Mouse (Mus musculus) adrenal gland, postnatal 25 days (tissue): ENCODE measurements at regions not wholly inside any gene's neighbourhood (a gene's known extent, or its start where the extent isn't known, plus 50 kb on each side); places are given as distances from the start of the nearest gene placed in this dataset.

Experiments
- DNase-seq: peaks from one replicate; pipeline ENCODE4 v3.0.0; 2021; ENCODE audit warnings: mixed read lengths

GRCm38 (mm10) chr11:20985771-20986170 lies 105.3 kb upstream of the Peli1 start:
- no peak for DNase-seq

- no peak for DNase-seq
Observed at GRCm38 (mm10) chr11:20987171-20987815, 103.8 kb upstream of the Peli1 start.

GRCm38 (mm10) chr11:20987841-20988251 lies 103.2 kb upstream of the Peli1 start:
- no peak for DNase-seq

DNA sequence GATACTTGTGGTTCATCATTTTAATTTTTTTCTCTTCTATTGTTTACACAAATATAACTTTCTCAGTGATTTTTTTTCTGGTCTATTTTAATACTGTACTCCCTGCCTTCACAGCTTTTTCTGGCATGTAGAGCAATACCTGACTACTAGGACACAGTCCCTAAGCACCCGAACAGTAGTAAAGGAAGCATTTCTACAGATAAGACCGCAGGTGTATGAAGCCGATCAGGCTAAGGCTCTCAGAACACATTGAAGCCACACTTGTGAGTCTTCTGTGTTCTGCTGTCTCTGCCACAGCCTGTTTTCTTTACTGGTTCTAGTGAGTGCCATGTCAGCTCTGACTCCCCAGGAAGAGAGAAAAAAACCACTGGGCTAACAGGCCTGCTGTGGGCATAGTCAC lies 102.2 kb upstream of the Peli1 start:
- no peak for DNase-seq

DNA sequence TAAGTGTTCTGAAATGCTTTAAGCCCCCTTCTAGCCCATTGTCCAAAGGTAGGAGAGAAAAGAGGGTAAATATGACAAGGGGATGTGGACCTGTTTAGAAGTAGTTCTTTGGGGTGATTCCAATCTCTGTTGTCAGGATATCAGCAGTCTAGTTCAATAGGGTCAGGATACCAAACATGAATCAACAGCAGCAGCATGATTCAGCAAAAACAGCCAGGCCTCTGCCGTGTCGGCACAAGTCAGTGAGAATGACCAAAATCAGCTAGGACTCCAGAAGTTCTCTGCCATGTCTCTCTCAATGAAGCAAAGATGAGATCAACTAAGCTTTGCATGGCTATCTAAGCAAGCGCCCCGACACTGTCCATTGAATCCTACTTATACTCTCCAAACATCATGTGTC lies 97.5 kb upstream of the Peli1 start:
- DNase-seq = no peak

GRCm38 (mm10) chr11:21001400-21001799 lies 89.7 kb upstream of the Peli1 start:
- no peak for DNase-seq

DNA sequence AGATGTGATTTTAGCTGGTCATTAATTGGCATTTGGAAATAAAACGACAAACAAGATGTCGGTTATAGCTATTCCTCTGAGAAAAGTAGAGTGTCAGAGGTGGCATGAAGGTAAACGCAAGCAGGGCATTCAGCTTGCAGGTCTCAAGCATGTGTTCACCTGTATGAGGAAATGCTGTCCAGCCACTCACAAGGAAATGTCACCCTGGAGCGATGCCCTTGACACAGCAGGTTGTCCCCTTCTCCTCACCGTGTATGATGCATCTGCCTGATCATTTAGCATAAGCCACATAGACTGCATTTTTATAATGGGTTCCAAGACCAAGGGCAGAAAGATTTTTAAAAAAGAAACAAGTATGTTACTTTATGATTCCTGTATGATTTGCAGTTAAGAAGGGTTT lies 83.9 kb upstream of the Peli1 start:
- no peak for DNase-seq

DNA sequence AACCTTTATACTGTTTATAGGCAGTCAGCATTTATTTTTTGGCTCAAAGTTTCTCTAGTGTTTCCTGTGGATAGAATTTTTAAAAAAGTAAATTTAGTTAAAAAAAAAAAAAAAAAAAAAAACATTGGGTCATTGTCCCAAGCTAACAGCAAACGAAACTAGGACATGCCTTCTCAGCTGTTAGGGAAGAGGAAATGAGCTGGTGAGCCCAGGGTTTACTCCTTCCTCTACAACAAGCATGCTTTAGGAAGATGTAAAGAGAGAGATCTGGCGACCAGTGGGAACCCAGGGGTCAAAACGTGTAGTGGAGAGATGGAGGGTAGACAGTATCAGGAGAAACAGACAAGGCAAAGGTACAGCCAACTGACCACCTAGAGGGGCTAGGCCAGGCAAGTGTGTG lies 81.6 kb upstream of the Peli1 start:
- no peak for DNase-seq

GRCm38 (mm10) chr11:21010867-21011266 lies 80.2 kb upstream of the Peli1 start:
- no peak for DNase-seq

DNA sequence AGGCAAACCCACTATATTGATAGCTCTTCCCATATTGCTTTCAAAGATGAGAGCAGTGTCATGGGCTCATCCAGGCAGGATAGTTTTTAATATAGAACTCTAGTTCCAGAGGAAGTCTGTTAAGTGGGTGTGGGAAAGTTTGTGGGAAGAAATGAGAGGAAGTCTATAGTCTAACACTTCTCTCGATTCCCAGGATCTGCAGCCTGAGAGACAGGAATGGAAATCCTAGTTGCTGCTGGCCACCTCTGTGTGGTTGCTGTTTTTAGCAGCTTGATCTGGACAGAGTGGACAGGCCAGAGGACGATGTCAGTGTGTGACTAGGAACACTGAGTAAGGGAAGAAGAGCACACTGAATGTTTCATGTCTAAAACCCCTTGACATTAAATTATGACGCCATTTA lies 76.8 kb upstream of the Peli1 start:
- no peak for DNase-seq

DNA sequence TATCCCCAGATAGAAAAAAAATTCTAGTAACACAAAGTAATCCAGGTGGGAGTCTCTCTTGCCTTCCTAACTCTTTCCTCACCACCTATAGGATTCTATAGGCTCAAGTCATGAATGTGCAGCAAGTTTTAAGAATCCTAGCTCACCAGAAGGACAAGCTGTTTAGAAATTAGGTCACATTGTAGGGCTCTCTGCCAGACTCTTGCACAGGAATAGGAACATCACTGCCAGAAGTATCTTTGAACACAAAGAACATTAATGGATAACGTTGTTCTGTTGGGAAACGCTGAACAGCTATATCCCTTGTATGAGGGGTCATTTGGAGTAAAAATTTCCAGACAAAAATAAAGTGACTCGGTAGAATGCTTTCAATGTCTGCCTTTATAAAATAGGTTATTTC lies 75.6 kb upstream of the Peli1 start:
- no peak for DNase-seq

DNA sequence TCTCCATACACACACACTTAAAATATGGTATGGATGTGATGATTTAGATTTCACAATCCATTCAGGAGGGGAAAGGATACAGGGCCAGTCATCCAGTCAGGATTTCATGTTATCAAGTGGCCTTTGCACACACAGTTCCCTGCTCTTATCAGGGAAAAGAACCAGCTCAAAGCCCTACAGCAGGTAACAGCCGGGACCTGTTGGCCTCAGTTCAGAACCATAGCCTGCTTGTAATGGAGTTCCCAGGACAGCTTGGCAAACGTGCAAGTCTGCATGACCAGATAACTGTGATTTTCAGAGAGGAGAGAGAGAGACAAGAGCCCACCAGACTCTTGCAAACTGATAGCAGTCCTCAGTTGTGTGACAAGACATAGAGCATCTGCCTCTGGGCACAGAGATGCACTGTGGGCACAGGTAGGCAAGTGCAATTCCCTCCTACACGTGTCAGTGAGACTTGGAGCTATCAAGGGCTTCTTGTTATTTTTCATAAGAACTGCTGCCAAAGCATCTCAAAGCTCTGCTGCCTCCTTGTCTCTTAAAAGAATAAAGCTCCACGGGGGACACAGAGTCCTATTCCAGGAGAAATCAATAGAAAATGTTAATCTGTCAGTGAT lies 74.9 kb upstream of the Peli1 start:
- DNase-seq = no peak

DNA sequence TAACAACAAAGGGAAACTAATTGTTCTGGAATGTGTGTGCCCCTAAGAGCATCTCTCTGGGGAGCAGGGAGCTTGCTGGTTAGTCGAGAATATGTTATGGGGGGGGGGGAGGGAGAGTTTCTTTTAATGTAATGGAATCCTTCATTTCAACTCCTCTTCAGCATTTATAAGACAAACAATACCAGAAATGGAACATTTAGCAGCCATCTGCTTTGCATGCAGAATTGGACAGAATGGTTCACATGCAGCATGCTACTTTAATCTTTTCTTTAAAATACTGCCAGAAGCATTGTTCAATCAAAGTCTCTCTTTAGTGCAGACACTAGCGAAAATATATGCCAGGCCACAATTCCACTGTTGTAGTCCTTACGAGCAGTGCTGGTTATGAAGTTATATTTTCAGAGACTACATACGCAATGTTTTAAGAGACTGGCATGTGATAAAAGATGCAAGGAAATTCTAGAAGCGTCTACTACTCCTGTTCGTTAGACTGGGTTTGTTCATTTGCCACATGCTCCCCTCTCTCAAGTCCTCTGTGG lies 74.2 kb upstream of the Peli1 start:
- no peak for DNase-seq

GRCm38 (mm10) chr11:21019829-21020228 lies 71.3 kb upstream of the Peli1 start:
- DNase-seq = no peak

- DNase-seq = no peak
Observed at GRCm38 (mm10) chr11:21024111-21024510, 67.0 kb upstream of the Peli1 start.

DNA sequence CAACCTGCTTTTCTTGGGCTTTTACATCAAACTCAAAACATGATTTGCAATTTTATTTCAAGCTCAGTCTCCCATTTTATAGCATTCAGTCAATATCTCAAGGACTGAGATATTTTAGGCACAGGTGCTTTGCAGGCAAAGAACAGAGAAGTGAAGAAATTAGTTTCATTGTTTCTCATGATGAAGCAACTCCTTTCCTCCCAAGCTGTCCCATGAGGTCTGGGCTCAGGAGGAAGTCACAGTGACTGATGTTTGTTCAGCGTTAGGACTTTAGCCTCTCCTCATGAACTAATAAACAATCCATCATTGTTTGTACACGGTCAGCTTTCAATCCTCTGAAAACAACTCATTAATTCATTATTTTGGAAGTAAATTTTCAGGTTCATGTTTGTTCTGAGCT lies 66.6 kb upstream of the Peli1 start:
- DNase-seq = no peak

DNA sequence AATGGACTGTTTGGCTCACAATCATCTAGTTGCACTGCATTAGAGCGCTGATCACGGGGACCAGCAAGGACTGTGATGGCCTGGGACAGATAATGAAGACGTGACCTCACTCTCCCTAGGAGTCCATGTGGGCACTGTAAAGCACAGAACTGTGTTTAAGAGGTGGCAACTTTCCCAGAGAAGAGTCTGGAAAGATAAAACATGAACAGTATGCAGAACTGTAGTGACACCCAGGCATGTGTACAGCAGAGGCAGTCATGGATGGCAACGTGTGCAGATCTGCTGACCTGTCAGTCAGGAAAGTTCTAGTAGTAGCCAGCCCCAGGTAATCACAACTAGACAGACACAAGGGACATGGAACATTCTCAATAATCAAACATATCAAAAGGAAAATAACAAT lies 63.8 kb upstream of the Peli1 start:
- no peak for DNase-seq

DNA sequence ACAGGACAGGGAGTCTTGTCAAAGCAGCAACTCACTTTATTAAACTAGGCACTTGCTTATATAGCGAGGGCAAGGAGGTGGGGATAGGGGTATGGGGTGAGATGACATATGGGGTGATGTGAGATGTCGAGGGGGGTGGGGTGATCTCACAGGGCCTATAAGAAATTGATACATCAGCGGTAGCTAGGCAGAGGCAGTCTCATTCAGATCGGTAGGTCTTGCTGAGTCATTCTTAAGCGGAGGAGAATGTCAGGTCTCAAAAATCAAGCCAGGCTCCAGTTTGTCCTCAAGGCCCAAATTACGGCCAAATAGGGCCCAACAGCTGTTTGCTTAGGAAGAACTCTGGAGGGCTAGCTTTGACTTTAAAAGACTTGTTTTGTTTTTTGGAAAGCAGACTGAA lies 60.7 kb upstream of the Peli1 start:
- DNase-seq = no peak

DNA sequence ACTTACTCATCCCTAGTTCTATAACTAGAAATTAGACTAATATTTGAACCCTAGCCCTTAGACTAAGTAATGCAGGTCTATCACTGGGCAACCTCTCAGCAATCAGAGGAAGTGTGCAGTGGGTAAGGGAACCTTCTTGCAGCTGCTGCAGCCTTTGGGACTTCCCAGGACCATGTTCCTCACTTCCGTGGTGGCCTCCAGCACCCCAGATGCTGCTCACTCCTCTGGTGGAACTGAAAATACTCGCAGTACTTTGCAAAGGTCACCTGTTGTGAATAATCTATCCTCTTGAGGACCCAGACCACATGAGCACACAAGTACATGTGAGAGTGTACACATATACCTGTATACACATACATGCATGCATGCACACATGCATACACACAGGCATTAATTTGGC lies 59.3 kb upstream of the Peli1 start:
- DNase-seq = no peak

DNA sequence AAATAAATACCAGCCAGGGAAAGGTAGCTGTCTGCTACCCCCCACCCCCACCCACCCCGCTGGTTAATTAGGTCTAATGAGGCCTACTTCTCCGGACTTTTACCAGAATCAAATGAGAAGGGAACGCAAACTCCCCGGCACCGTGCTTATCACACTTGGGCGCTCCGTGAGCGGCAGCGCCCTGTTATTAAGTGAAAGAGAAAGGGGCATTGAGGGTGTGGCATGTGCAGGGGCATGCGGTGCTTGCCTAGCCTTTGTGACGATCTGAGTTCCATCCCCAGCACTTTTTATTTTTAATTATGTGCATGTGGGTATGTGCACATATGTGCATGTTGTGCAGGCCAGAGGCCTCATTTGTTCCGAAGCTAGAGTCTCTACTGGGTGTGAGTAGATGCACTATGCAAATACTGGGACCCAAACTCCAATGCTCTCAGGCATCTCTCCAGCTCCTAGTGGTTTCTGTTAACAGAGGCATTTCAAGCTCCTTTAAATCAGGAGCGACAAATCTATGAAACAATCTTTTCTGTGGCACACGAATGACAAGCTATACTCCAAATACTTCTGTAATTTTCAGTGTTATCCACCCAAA lies 57.8 kb upstream of the Peli1 start:
- DNase-seq = no peak

- DNase-seq = peak; percentile 19
Observed at GRCm38 (mm10) chr11:21033823-21034401, 57.2 kb upstream of the Peli1 start.

GRCm38 (mm10) chr11:21036161-21036916 lies 54.8 kb upstream of the Peli1 start:
- no peak for DNase-seq
